Mouse (Mus musculus) bone marrow macrophage, adult 2 months (primary cell): ENCODE measurements around the gene A830018L16Rik.

Experiments used
- CTCF ChIP-seq: IDR thresholded peaks from 2 replicates; pipeline ENCODE4 v1.5.1; 2012; ENCODE audit warnings: low read depth, mild to moderate bottlenecking, low read length, moderate library complexity
- POLR2A ChIP-seq: IDR thresholded peaks from 2 replicates; pipeline ENCODE4 v1.6.1; 2012; ENCODE audit warnings: mild to moderate bottlenecking, low read depth, low read length, borderline replicate concordance

DNA sequence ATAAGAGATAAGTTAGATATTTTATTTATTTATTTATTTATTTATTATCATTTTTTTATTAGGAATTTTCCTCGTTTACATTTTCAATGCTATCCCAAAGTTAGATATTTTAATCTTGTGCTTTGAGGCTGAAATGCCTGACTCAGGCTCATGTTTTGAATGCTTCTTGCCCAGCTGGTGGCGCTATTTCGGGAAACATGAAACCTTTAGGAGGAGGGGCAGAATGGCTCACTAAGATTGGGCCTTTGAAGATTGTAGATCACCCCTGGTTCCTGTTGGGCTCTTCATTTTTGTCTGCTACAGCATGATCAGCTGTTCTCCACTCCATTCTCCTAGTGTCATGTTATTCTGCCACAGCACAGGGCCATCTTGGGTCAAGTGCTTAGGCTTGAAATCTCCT, 28.1 kb upstream of the A830018L16Rik start:
- TF ChIP-seq CTCF (no peak), POLR2A (no peak)
